Mouse (Mus musculus): ENCODE results near the gene Acsm2.

DNA sequence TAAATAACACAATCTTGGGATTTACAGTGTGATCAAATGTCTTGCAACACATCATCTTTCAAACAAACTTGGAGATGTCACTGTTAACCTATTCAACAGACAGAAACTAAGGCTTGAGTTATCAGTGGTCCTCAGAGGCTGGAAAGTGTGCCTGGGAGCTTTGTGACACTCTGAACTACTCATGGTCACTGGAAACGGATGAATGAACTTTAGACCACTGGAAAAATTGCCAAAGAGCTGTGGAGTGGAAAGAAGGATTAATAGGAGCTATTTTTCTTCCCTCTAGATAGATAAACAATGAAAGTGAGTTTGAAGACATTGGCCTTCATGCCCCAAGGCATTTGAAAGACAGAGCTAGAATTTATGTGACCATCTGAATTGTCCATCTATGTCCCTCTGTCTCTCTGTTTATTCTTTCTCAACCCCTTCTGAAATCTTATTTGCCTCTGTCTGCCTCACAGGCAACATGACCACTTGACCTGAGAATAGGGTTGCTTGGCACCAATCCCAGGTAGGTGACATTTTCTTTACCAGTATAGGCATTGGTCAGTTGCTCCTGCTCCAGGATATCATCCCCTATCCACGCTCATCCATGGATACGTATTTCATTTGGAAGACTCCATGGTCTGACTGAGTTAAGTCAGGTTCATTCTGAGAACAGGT lies 5.8 kb downstream of the Acsm2 start:
- no peak for TF ChIP-seq CTCF (conservative IDR thresholded peaks at IDR 0.05; ENCODE audit: insufficient read depth, insufficient read length, low read depth, low read length)
- TF ChIP-seq POLR2A (IDR thresholded peaks at IDR 0.05; ENCODE audit: low read depth, low read length) = no peak
